Mouse (Mus musculus) 416B (cell line): ENCODE measurements at regions not wholly inside any gene's neighbourhood (a gene's known extent, or its start where the extent isn't known, plus 50 kb on each side); places are given as distances from the start of the nearest gene placed in this dataset.
A peak's percentile ranks its signal among the peaks of the same experiment; 100 is the strongest.

Source experiments
- DNase-seq: peaks from one replicate; pipeline ENCODE4 v3.0.0; 2011; ENCODE audit warnings: low read depth

GRCm38 (mm10) chr12:99643016-99643415 is 79.6 kb upstream of the Foxn3 start:
- DNase-seq, result no peak

- peak; percentile 21 for DNase-seq
Observed at GRCm38 (mm10) chr12:99642131-99642895, 78.9 kb upstream of the Foxn3 start.

- peak; percentile 98 for DNase-seq
Observed at GRCm38 (mm10) chr12:99641278-99641677, 77.9 kb upstream of the Foxn3 start.

GRCm38 (mm10) chr12:99640214-99641151 is 77.1 kb upstream of the Foxn3 start:
- peak; percentile 86 for DNase-seq

- no peak for DNase-seq
Observed at GRCm38 (mm10) chr12:99639847-99640213, 76.4 kb upstream of the Foxn3 start.

GRCm38 (mm10) chr12:99639118-99639517 is 75.7 kb upstream of the Foxn3 start:
- DNase-seq, result peak; percentile 68

- peak; percentile 93 for DNase-seq
Observed at GRCm38 (mm10) chr12:99637986-99638385, 74.6 kb upstream of the Foxn3 start.

- peak; percentile 60 for DNase-seq
Observed at GRCm38 (mm10) chr12:99636234-99636633, 72.9 kb upstream of the Foxn3 start.

GRCm38 (mm10) chr12:99635361-99635760 is 72.0 kb upstream of the Foxn3 start:
- no peak for DNase-seq

- DNase-seq, result no peak
Observed at GRCm38 (mm10) chr12:99634726-99635125, 71.3 kb upstream of the Foxn3 start.

- peak; percentile 90 for DNase-seq
Observed at GRCm38 (mm10) chr12:99633678-99634077, 70.3 kb upstream of the Foxn3 start.

GRCm38 (mm10) chr12:99632988-99633387 is 69.6 kb upstream of the Foxn3 start:
- DNase-seq, result peak; percentile 25

GRCm38 (mm10) chr12:99629606-99630005 is 66.2 kb upstream of the Foxn3 start:
- peak; percentile 40 for DNase-seq

GRCm38 (mm10) chr12:99628421-99628820 is 65.0 kb upstream of the Foxn3 start:
- DNase-seq, result no peak

- DNase-seq, result peak; percentile 78
Observed at GRCm38 (mm10) chr12:99627898-99628231, 64.5 kb upstream of the Foxn3 start.

GRCm38 (mm10) chr12:99627201-99627897 is 64.0 kb upstream of the Foxn3 start:
- peak; percentile 51 for DNase-seq

- no peak for DNase-seq
Observed at GRCm38 (mm10) chr12:99626147-99626546, 62.8 kb upstream of the Foxn3 start.

- DNase-seq, result no peak
Observed at GRCm38 (mm10) chr12:99625094-99625493, 61.7 kb upstream of the Foxn3 start.

- peak; percentile 59 for DNase-seq
Observed at GRCm38 (mm10) chr12:99622238-99622637, 58.9 kb upstream of the Foxn3 start.

- no peak for DNase-seq
Observed at GRCm38 (mm10) chr12:99617241-99617804, 53.9 kb upstream of the Foxn3 start.

GRCm38 (mm10) chr12:99614420-99614819 is 51.0 kb upstream of the Foxn3 start:
- DNase-seq, result no peak
